Mouse (Mus musculus) cerebellum, adult 2 months (tissue): ENCODE results near the gene Tchh. TPM values are rescaled to one million over a fixed set of nuclear protein-coding genes. Genes with fewer than 3 reads are reported as not detected.
"Not testable (repeated sequence)": the region's sequence is repeated elsewhere in the genome, so short reads cannot be mapped to it uniquely, and the experiment has no call there.

Source experiments
- DNase-seq, 2 experiments: peaks; one replicate each; pipeline ENCODE4 v3.0.0; 2021
- H3K27ac ChIP-seq: fragments of 200-500 bp; 2 replicates; pipeline ENCODE4 v1.5.1; 2012; ENCODE audit warnings: low read length, control low read depth, inconsistent platforms; ENCODE audit not compliant: insufficient read depth
- H3K27me3 ChIP-seq: fragments of 200-500 bp; 2 replicates; pipeline ENCODE4 v1.6.1; 2012; ENCODE audit warnings: inconsistent platforms, mild to moderate bottlenecking, low read length, moderate library complexity; ENCODE audit not compliant: control insufficient read depth, insufficient read depth
- H3K4me1 ChIP-seq: fragments of 200-500 bp; 2 replicates; pipeline ENCODE4 v1.6.1; 2011; ENCODE audit warnings: low read length; ENCODE audit not compliant: control insufficient read depth, insufficient read depth
- H3K4me3 ChIP-seq: fragments of 200-500 bp; replicated peaks from 2 replicates; pipeline ENCODE3; 2011; ENCODE audit warnings: mild to moderate bottlenecking, low read depth, low read length, control low read depth; ENCODE audit not compliant: insufficient read depth
- CTCF ChIP-seq: fragments of 200-500 bp; IDR thresholded peaks from 2 replicates; pipeline ENCODE4 v1.5.1; 2011; ENCODE audit warnings: low read depth, mild to moderate bottlenecking, control low read depth, low read length, moderate library complexity, borderline replicate concordance; ENCODE audit not compliant: insufficient read depth
- POLR2A ChIP-seq: fragments of 200-500 bp; IDR thresholded peaks from 2 replicates; pipeline ENCODE4 v1.6.1; 2011; ENCODE audit warnings: low read length, control low read depth, borderline replicate concordance; ENCODE audit not compliant: insufficient read depth
- WGBS: fragments of 180-500 bp; shearing (Covaris S2); methylation state at CpG from one replicate; pipeline ENCODE4 v1.1.7; 2018; 5-methylcytosine and 5-hydroxymethylcytosine counted together
- polyA plus RNA-seq: library from polyadenylated mRNA; depleted of rRNA; stranded (reverse); fragments of >200 nt; gene quantifications from 2 replicates; pipeline ENCODE4 v1.2.3, GENCODE M21; 2012

Gene Tchh
- polyA plus RNA-seq, 1 experiment: 0.82 TPM

DNA sequence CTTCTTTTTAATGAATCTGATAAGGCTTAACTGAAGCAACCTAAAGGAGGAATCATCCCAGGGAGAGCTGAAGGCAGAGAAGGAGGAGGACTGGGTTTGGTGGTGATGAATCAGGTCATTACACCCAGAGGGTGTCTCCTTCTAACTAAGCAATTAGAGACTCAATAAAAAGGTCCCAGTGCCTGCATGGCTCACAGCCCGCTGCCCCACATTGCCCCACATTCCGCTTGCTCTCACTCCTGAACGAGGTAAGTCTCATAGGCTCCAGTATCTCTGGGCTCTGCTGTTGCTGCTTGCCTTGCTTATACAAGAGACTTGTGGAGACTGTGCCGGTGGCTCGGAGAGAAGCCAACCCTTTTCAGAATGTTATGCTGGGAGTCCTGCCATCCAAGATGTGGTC lies 26.4 kb downstream of the Tchh start, which contains the start of gene Tchhl1:
Gene Tchhl1 (plus strand): TSS at position 194 of the 400 bp plus-strand sequence.
- Histone ChIP-seq H3K4me1 (no peaks in the 10 kb centered on the region), H3K27ac (no peak within 1 kb of the TSS), H3K4me3 (no peak within 1 kb of the TSS), H3K27me3 (no peaks in the 10 kb centered on the region)
- TF ChIP-seq POLR2A: no peak
- TF ChIP-seq CTCF: no peak
- 63% methylated on average over 5 of the region's 5 CpGs for whole genome bisulfite sequencing
- DNase-seq: peak in 1 of 2 experiments; percentile 7

DNA sequence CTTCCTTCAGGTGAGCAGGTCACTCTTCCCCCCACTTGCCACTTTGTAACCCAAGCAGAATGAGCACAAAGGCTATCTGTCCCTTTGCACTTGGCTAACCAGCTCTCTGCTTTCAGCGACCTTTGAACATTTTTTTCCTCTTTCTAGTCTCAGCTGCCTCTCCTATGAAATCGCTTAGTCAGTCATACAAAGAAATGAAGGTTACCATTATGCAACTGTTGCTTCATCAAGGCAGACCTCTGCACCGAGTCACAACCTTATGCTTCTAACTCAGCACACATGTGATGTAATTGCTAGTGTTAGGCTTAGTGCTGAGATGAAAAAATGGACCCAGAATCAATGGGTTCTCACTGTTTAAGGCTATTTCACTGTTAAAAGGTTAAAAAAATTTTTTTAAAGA lies 27.5 kb downstream of the Tchh start:
- WGBS: 77% methylated on average over 3 of the region's 3 CpGs
- DNase-seq: no peak
- Histone ChIP-seq H3K27ac (no peak overlapping the region), H3K4me1 (no peaks in the 10 kb centered on the region), H3K4me3 (no peak overlapping the region), H3K27me3 (no peaks in the 10 kb centered on the region)
- TF ChIP-seq POLR2A (no peak), CTCF (no peak)

GRCm38 (mm10) chr3:93480053-93480452 lies 37.9 kb downstream of the Tchh start:
- Histone ChIP-seq H3K4me3 (no peak overlapping the region), H3K4me1 (no peaks in the 10 kb centered on the region), H3K27me3 (no peaks in the 10 kb centered on the region), H3K27ac (no peak overlapping the region)
- WGBS: 89% methylated on average over 1 of the region's 1 CpGs
- TF ChIP-seq CTCF: no peak
- no peak for TF ChIP-seq POLR2A
- no peak for DNase-seq

DNA sequence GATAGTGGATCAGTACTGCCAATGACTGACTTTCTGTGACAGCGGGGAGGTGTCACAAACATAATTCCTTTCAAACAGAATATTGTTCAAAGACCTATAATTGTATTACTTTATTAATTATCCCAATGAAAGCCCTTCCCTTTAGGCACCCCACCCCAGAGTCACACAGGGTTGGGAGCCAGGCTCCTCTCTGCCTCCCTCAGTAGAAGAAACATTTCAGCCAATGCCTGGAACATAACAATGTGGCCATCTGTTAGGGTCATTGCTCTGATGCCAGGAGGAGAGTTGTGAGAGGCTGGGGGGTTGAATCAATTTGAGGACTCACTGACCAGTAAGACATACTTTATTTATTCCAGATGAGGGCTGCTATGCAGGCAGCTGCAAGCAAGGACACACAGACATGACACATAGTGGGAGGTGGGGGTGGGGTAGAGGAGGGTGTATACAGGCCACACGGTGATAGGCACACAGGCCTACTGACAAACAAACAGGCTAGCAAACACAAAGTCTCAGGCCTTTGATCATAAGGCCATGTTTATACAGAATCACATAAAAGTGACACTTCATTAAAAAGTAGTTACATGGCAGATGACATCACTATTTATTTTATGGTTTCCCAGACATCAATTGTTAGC lies 40.0 kb downstream of the Tchh start:
- no peak for DNase-seq
- TF ChIP-seq POLR2A: no peak
- no peak for TF ChIP-seq CTCF
- no peak overlapping the region for H3K4me3 ChIP-seq
- H3K4me1 ChIP-seq: no peaks in the 10 kb centered on the region
- H3K27ac ChIP-seq: no peak overlapping the region
- no peaks in the 10 kb centered on the region for H3K27me3 ChIP-seq
- WGBS: 77% methylated on average over 2 of the region's 2 CpGs

GRCm38 (mm10) chr3:93485611-93486010 lies 43.5 kb downstream of the Tchh start:
- TF ChIP-seq POLR2A: no peak
- TF ChIP-seq CTCF: no peak
- WGBS: 93% methylated on average over 3 of the region's 3 CpGs
- H3K4me3 ChIP-seq: no peak overlapping the region
- no peaks in the 10 kb centered on the region for H3K27me3 ChIP-seq
- no peak for DNase-seq
- no peak overlapping the region for H3K27ac ChIP-seq
- H3K4me1 ChIP-seq: no peaks in the 10 kb centered on the region

DNA sequence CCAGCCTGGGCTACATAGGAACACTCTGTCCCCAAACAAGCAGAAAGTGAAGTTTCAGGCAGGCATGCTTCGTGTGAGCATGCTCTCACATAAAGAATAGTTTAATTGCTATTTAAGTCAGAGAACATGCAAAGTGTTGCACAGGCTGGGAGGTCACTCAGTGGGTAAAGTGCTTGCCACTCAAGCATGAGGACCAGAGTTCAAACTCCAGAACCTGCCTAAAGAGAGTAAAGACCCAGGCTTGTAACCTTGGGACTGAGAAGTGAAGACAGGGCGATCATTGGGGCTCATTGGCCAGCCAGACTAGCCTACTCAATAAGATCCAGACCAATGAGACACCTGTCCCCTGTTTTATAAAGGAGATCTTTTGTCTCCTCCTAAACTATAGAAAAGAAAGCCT lies 46.4 kb downstream of the Tchh start:
- WGBS: 86% methylated on average over 2 of the region's 2 CpGs
- DNase-seq: no peak
- H3K4me1 ChIP-seq: no peaks in the 10 kb centered on the region
- H3K27me3 ChIP-seq: no peaks in the 10 kb centered on the region
- H3K4me3 ChIP-seq: no peak overlapping the region
- TF ChIP-seq CTCF (no peak), POLR2A (no peak)
- H3K27ac ChIP-seq: no peak overlapping the region

DNA sequence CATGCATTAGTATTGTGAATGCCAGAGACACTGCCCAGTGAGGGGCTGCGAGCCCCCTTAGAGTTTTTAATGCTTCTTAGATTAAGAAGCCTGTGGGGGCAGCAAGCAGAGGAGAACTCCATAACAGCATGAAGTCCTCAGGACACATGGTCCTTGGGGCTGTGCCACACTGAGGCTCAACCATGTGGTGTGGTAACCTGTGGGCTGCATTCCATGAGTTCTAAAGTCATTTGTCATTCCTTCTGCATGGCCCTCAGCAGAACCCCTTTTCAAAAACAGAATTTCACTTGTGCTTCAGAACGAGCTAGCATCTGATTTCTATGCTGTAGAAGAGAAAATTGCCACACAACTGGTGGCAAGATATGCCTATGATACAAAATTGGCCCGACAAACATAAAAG lies 50.0 kb downstream of the Tchh start:
- no peaks in the 10 kb centered on the region for H3K27me3 ChIP-seq
- H3K4me3 ChIP-seq: no peak overlapping the region
- DNase-seq: no peak
- H3K27ac ChIP-seq: no peak overlapping the region
- no peaks in the 10 kb centered on the region for H3K4me1 ChIP-seq
- WGBS: 63% methylated on average over 3 of the region's 3 CpGs
- TF ChIP-seq POLR2A: no peak
- TF ChIP-seq CTCF: no peak

DNA sequence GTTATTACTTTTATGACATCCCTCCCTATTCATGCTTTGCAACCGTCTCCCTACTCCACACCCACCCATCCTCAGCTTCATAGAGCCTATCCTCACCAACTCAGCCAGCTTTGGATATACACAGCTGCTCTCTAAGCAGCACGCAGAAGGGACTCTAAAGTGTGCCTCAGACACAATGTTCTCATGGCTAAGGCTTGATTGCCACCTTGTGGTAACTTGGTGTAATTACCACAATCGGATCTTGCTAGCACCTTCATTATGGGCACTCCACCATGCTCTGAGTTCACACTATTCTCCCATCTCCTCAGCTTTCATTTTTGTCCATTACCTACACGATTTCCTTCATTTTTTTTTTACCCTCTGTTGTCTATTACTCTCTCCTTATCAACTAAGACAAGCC lies 51.9 kb downstream of the Tchh start:
- Histone ChIP-seq H3K27ac (no peak overlapping the region), H3K4me1 (no peaks in the 10 kb centered on the region), H3K4me3 (no peak overlapping the region), H3K27me3 (no peaks in the 10 kb centered on the region)
- DNase-seq: peak; percentile 16 to 44
- TF ChIP-seq POLR2A (no peak), CTCF (peak; percentile 73)
- WGBS: 2% methylated on average over 4 of the region's 4 CpGs

GRCm38 (mm10) chr3:93494774-93495173 lies 52.6 kb downstream of the Tchh start:
- H3K27me3 ChIP-seq, H3K4me3 ChIP-seq, H3K27ac ChIP-seq, DNase-seq, H3K4me1 ChIP-seq: not testable (repeated sequence)
- 28% methylated on average over 5 of the region's 5 CpGs for WGBS
